Mouse (Mus musculus): ENCODE results near the gene Mphosph9.

- TF ChIP-seq USF1 (IDR thresholded peaks at IDR 0.05; ENCODE audit: low read depth), result no peak
- TF ChIP-seq POLR2AphosphoS2 (IDR thresholded peaks at IDR 0.05; ENCODE audit: insufficient read length, low read depth), result no peak
- TF ChIP-seq POLR2A (IDR thresholded peaks at IDR 0.05; ENCODE audit: insufficient read length, low read depth), result no peak
- no peak for TF ChIP-seq TCF12 (IDR thresholded peaks at IDR 0.05; ENCODE audit: insufficient read depth, poor library complexity, severe bottlenecking)
- TF ChIP-seq REST (IDR thresholded peaks at IDR 0.05; ENCODE audit: insufficient read depth, insufficient read length), result no peak
- TF ChIP-seq MAX (IDR thresholded peaks at IDR 0.05; ENCODE audit: low read depth), result no peak
- TF ChIP-seq E2F4 (IDR thresholded peaks at IDR 0.05; ENCODE audit: insufficient read depth), result no peak
- TF ChIP-seq SRF (IDR thresholded peaks at IDR 0.05; ENCODE audit: control insufficient read depth, insufficient read length, low read depth), result no peak
- no peak for TF ChIP-seq TCF3 (IDR thresholded peaks at IDR 0.05; ENCODE audit: insufficient read length, low read depth)
- TF ChIP-seq MYOG (IDR thresholded peaks at IDR 0.05; ENCODE audit: control insufficient read depth in 1 of 3, insufficient read depth in 1 of 3, insufficient read length in 2 of 3, low read depth in 2 of 3), result no peak
- TF ChIP-seq MYOD1 (IDR thresholded peaks at IDR 0.05; ENCODE audit: control insufficient read depth in 1 of 3, insufficient read length in 2 of 3, low read depth in 2 of 3), result no peak
- TF ChIP-seq CEBPB (IDR thresholded peaks at IDR 0.05; ENCODE audit: insufficient read depth, poor library complexity, severe bottlenecking), result peak; percentile 60; the same call in 1 of the 2 replicates
These were observed 100.6 kb downstream of the Mphosph9 start for GRCm38 (mm10) chr5:124227193-124227592.
